Mouse (Mus musculus) heart, embryonic 11.5 days (tissue): ENCODE measurements at regions not wholly inside any gene's neighbourhood (a gene's known extent, or its start where the extent isn't known, plus 50 kb on each side); places are given as distances from the start of the nearest gene placed in this dataset.

ENCODE experiments used
- ATAC-seq: fragments of 200-750 bp; cut with Nextera tagmentation; replicated peaks from 2 replicates; pipeline ENCODE4 v1.8.0; 2017; ENCODE audit warnings: moderate library complexity; ENCODE audit not compliant: insufficient number of reproducible peaks, low FRiP score, low TSS enrichment
- H3K27ac ChIP-seq: fragments of 300-500 bp; sonication (generic); 2 replicates; pipeline ENCODE4 v1.5.1; 2014; ENCODE audit warnings: mild to moderate bottlenecking, low read depth, low read length
- H3K27me3 ChIP-seq: fragments of 300-500 bp; sonication (generic); 2 replicates; pipeline ENCODE4 v1.6.1; 2014; ENCODE audit warnings: mild to moderate bottlenecking, low read length, mixed read lengths; ENCODE audit not compliant: control insufficient read depth, insufficient read depth
- H3K36me3 ChIP-seq: fragments of 300-500 bp; sonication (generic); 2 replicates; pipeline ENCODE4 v1.6.1; 2014; ENCODE audit warnings: mild to moderate bottlenecking, low read length, moderate library complexity, mixed read lengths; ENCODE audit not compliant: control insufficient read depth, insufficient read depth
- H3K4me1 ChIP-seq: fragments of 300-500 bp; sonication (generic); 2 replicates; pipeline ENCODE4 v1.6.1; 2014; ENCODE audit warnings: low read length; ENCODE audit not compliant: control insufficient read depth, insufficient read depth
- H3K4me2 ChIP-seq: fragments of 300-500 bp; sonication (generic); 2 replicates; pipeline ENCODE4 v1.6.1; 2014; ENCODE audit warnings: mild to moderate bottlenecking, moderate library complexity
- H3K4me3 ChIP-seq: fragments of 300-500 bp; sonication (generic); 2 replicates; pipeline ENCODE4 v1.5.1; 2014; ENCODE audit warnings: low read depth, low read length
- H3K9ac ChIP-seq: fragments of 300-500 bp; sonication (generic); 2 replicates; pipeline ENCODE4 v1.6.1; 2014; ENCODE audit warnings: mild to moderate bottlenecking, low read depth, low read length, moderate library complexity
- H3K9me3 ChIP-seq: fragments of 300-500 bp; sonication (generic); replicated peaks from 2 replicates; pipeline ENCODE4 v1.6.1; 2016; ENCODE audit warnings: low read length; ENCODE audit not compliant: control insufficient read depth
- WGBS: fragments of 180-500 bp; shearing (Covaris S2); extraction: QIAGEN DNeasy Blood & Tissue Kit; methylation state at CpG from one replicate; pipeline ENCODE4 v1.1.7; 2014; ENCODE audit not compliant: insufficient replicate concordance; 5-methylcytosine and 5-hydroxymethylcytosine counted together

DNA sequence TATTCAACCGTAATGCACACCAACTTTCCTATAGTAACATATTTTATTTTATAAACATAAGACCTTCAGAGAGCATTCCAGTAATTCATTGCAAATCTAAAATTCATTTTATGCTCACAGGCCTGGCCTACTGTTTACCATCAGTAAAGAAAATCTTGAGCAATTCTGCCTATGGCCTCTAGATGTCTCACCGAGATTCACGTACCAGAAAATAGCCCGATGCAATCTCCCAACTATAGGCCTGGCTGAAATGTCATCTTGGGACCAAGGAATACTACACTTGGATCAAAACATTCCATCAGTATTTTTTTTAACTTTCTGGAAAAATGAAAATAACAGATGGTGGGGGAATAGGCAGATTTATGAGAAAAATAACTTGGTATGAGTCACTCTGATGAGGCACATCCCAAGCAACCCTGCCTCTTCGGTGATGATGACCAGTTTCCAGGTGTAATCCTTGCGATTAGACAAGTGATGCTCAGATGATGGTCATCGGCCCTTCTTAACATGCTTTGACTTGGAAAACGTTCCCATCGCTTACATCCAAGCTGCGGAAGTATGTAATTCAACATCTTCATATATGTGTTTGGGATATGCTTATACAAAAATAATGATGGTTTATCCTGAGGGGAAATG lies 439.9 kb downstream of the Nyap2 start:
- Histone ChIP-seq H3K4me3 (no peak overlapping the region), H3K4me2 (no peak overlapping the region), H3K36me3 (no peaks in the 10 kb centered on the region), H3K4me1 (no peaks in the 10 kb centered on the region), H3K27me3 (no peaks in the 10 kb centered on the region), H3K27ac (no peak overlapping the region), H3K9ac (no peak overlapping the region), H3K9me3 (no peaks in the 10 kb centered on the region)
- WGBS = 56% methylated on average over 10 of the region's 10 CpGs
- ATAC-seq = no peak

DNA sequence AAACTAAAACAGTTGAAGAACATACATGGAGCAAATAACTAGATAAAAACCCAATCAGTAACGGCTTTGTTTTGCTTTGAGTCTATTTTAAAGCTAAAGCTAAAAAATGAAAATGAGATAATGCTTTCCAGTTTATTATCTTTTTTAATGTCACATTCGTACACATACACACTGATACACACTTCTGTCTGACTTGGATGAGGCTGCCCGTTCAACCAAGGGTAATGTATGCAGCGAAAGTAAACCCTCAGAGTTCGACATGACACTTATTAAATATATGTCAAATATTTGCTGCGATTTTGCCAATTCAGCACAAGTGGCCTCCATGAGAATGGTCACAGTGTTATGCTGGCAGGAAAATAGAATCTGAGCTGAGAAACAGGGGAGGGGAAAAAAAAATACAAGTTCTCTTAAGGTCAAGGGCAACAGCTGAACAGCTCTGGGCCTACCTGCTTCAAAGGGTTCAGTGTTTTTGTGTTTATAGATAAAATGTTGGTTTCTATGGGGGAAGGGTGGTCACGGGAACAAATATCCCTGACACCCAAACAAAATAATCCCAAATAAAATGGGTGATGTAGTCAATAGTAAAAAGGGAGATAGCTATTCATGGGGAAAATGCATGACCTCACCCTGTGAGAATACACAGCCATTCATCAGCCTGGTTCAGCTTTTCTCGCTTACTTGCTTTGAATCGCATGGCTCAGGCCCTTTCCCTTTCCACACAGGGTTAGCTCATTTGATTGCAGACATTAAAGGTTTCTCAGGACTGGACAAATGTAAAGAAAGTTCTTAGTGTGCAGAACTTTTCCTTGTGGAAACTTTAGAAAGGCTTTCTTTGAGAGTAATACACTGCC lies 443.9 kb downstream of the Nyap2 start:
- no peak for ATAC-seq
- Histone ChIP-seq H3K4me1 (no peaks in the 10 kb centered on the region), H3K4me3 (no peak overlapping the region), H3K9ac (no peak overlapping the region), H3K4me2 (no peak overlapping the region), H3K36me3 (no peaks in the 10 kb centered on the region), H3K9me3 (no peaks in the 10 kb centered on the region), H3K27me3 (no peaks in the 10 kb centered on the region), H3K27ac (no peak overlapping the region)
- 70% methylated on average over 9 of the region's 9 CpGs for WGBS

DNA sequence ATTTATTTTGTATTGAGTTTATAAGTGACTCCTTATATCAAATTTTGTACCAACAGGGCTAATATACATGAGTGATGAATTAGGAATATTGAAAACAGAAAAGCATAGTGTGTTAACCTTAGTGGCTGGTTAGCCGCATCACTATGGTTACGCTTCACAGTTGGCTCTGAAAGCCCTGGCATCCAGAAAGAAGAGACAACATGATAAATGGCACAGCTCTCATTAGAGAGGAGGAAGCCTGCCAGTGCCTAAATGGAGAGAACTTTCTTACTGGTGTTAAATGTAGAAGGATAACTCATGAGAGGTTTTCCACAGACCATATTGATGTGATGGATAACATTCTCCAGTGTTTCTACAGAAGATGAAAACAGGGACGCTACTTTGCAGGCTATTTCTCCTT lies 446.2 kb downstream of the Nyap2 start:
- Histone ChIP-seq H3K9me3 (no peaks in the 10 kb centered on the region), H3K27ac (no peak overlapping the region), H3K4me2 (no peak overlapping the region), H3K36me3 (no peaks in the 10 kb centered on the region), H3K27me3 (no peaks in the 10 kb centered on the region), H3K4me3 (no peak overlapping the region), H3K4me1 (no peaks in the 10 kb centered on the region), H3K9ac (no peak overlapping the region)
- no peak for ATAC-seq
- WGBS = 80% methylated on average over 3 of the region's 3 CpGs

DNA sequence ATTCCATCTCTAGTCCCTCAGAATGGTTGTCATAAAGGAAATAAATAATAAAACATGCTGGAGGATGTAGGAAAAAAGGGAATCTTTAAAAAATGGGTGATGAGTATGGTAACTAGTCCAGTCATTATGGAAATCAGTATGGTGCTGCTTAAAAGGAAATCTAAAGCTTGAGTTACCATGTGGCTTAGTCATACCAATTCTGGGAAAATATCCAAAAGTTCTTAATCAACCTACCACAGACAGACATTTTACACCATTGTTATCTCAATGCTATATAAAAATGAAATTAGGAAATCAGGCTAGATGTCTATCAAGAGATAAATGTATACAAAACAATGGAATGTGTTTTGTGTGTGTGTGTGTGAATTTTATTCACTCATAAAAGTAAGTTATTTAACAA lies 449.1 kb downstream of the Nyap2 start:
- Histone ChIP-seq H3K4me1 (no peaks in the 10 kb centered on the region), H3K36me3 (no peaks in the 10 kb centered on the region), H3K9ac (no peak overlapping the region), H3K9me3 (no peaks in the 10 kb centered on the region), H3K4me3 (no peak overlapping the region), H3K27ac (no peak overlapping the region), H3K4me2 (no peak overlapping the region), H3K27me3 (no peaks in the 10 kb centered on the region)
- no peak for ATAC-seq

DNA sequence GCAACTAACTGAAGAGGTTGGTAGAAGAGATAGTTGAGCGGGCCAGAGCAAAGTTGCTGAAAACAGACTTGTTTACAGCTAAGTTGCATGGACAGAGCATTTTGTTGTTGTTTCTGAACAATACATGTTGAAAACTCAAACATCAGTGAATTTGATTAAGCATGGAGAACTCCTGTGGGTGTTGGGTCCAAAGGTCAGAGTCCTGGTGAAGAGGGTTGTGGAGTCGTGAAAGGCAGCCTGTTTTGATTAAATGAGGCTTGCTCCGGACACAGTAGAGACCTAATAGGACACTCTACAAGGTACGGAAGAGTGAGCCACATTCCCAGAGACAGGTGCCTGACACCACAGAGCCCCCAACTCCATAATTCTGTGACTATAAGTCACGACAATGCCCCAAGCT lies 461.1 kb downstream of the Nyap2 start:
- WGBS = 71% methylated on average over 5 of the region's 5 CpGs

DNA sequence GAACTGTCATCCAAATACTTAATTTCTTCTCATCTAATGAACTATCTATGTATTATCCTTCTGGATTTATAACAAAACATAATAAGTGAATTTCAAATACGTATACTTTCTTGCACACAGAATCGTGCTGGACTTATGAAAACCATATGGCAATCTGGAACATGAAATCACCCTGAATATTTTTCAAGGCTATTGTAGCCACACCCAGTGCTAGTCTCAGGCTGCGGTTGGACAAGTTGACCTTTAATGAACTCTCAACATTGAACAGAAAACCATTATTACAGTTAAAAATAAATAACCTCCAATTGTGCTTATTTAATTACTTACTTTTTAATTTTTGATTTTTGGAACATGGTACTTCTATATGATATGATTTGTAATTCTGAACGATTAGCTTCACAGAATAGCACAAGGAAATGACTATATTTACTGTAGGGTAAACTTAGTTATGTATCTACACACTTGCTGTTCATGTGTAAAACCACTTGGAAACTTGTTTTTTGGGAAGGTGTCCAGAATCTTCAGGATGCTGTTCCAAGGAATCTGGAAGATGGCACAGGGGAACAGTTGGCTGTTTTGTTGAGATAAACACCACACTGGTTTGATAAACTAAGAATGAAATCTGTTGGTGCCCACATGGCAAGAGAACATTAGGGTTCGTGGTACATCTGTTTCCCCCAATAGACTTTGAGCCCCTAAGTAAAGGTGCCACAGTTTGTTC lies 463.0 kb downstream of the Nyap2 start:
- Histone ChIP-seq H3K27ac (no peak overlapping the region), H3K36me3 (no peaks in the 10 kb centered on the region), H3K4me1 (no peaks in the 10 kb centered on the region), H3K27me3 (no peaks in the 10 kb centered on the region), H3K4me2 (no peak overlapping the region), H3K9me3 (no peaks in the 10 kb centered on the region), H3K9ac (no peak overlapping the region), H3K4me3 (no peak overlapping the region)
- ATAC-seq = no peak
- WGBS = 79% methylated on average over 5 of the region's 5 CpGs

More for the DNA sequence above, 461.1 kb downstream of the Nyap2 start:
- Histone ChIP-seq H3K27me3 (no peaks in the 10 kb centered on the region), H3K36me3 (no peaks in the 10 kb centered on the region), H3K4me1 (no peaks in the 10 kb centered on the region), H3K9me3 (no peaks in the 10 kb centered on the region), H3K27ac (no peak overlapping the region), H3K4me3 (no peak overlapping the region), H3K9ac (no peak overlapping the region), H3K4me2 (no peak overlapping the region)
- ATAC-seq = no peak

DNA sequence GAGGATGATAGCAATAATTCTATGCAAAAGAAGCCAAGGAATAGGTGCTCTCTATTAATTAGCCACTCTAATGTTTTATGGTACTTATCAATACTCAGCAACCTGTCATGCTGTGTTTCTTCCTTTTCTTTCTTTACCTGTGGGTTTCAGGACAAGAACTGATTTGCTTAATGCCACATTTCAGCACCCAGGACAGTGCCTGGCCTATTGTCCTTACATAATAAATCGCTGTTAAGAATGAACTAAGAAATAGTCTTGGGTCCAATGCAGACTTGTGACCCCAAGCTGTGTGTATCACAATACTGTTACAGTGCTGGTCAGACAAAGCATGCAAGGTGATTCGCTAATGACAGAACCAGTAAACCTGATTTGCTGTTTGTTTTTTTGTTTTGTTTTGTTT lies 472.2 kb downstream of the Nyap2 start:
- H3K9ac ChIP-seq = no peak overlapping the region
- H3K4me1 ChIP-seq = no peaks in the 10 kb centered on the region
- WGBS = 71% methylated on average over 2 of the region's 2 CpGs
- H3K4me2 ChIP-seq = no peak overlapping the region
- H3K4me3 ChIP-seq = no peak overlapping the region
- ATAC-seq = no peak
- no peaks in the 10 kb centered on the region for H3K9me3 ChIP-seq
- no peak overlapping the region for H3K27ac ChIP-seq
- H3K27me3 ChIP-seq = no peaks in the 10 kb centered on the region
- no peaks in the 10 kb centered on the region for H3K36me3 ChIP-seq

DNA sequence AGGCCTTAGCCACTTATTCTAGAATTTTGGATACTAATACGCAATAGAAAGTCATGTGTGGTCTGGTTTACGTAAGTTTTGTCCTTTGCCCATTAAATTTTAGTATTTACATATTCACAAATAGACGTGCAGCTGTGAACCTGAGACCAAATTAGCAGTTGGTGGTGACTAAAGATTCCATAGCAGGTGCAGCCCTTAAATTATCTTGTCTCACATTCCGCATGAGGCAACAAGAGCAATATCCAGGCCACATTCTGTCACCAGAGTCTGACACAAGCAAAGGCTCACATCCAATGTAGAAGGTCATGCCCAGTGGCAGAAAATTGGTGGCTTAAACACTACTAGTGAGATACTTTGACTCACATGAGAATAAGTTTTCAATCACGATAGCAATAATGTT lies 473.0 kb downstream of the Nyap2 start:
- no peaks in the 10 kb centered on the region for H3K27me3 ChIP-seq
- no peak overlapping the region for H3K9ac ChIP-seq
- no peak for ATAC-seq
- H3K4me1 ChIP-seq = no peaks in the 10 kb centered on the region
- 85% methylated on average over 5 of the region's 5 CpGs for WGBS
- no peak overlapping the region for H3K4me2 ChIP-seq
- no peak overlapping the region for H3K27ac ChIP-seq
- H3K36me3 ChIP-seq = no peaks in the 10 kb centered on the region
- H3K9me3 ChIP-seq = no peaks in the 10 kb centered on the region
- H3K4me3 ChIP-seq = no peak overlapping the region
